Mouse (Mus musculus) kidney, postnatal 0 days (tissue): ENCODE results near the gene Bdh2. TPM values are rescaled to one million over a fixed set of nuclear protein-coding genes. Genes with fewer than 3 reads are reported as not detected.

Source experiments
- ATAC-seq: fragments of 200-750 bp; cut with Nextera tagmentation; replicated peaks from 2 replicates; pipeline ENCODE4 v1.8.0; 2017; ENCODE audit warnings: low read depth, moderate number of reproducible peaks, moderate TSS enrichment, moderate library complexity; ENCODE audit not compliant: low FRiP score
- DNase-seq: peaks from one replicate; pipeline ENCODE4 v3.0.0-alpha.2; 2016; ENCODE audit warnings: low spot score
- H3K27ac ChIP-seq: fragments of 300-500 bp; sonication (generic); 2 replicates; pipeline ENCODE4 v1.5.1; 2014; ENCODE audit warnings: mild to moderate bottlenecking
- H3K27me3 ChIP-seq: fragments of 300-500 bp; sonication (generic); 2 replicates; pipeline ENCODE4 v1.6.1; 2014; ENCODE audit warnings: low read length, mixed read lengths; ENCODE audit not compliant: insufficient read depth
- H3K36me3 ChIP-seq: fragments of 300-500 bp; sonication (generic); 2 replicates; pipeline ENCODE4 v1.6.1; 2014; ENCODE audit warnings: low read length, mixed read lengths; ENCODE audit not compliant: insufficient read depth
- H3K4me1 ChIP-seq: fragments of 300-500 bp; sonication (generic); replicated peaks from 2 replicates; pipeline ENCODE4 v1.6.1; 2014; ENCODE audit warnings: antibody characterized with exemption, low read length, mixed read lengths; ENCODE audit not compliant: insufficient read depth
- H3K4me2 ChIP-seq: fragments of 300-500 bp; sonication (generic); 2 replicates; pipeline ENCODE4 v1.6.1; 2014; ENCODE audit warnings: mild to moderate bottlenecking, low read length, moderate library complexity, mixed read lengths
- H3K4me3 ChIP-seq: fragments of 300-500 bp; sonication (generic); replicated peaks from 2 replicates; pipeline ENCODE4 v1.5.1; 2014; ENCODE audit warnings: low read depth, low read length
- H3K9ac ChIP-seq: fragments of 300-500 bp; sonication (generic); 2 replicates; pipeline ENCODE4 v1.6.1; 2014; ENCODE audit warnings: low read depth, low read length
- H3K9me3 ChIP-seq: fragments of 300-500 bp; sonication (generic); replicated peaks from 2 replicates; pipeline ENCODE4 v1.6.1; 2016; ENCODE audit warnings: low read length, inconsistent platforms, mixed read lengths
- CTCF ChIP-seq: IDR thresholded peaks from 2 replicates; pipeline ENCODE4 v1.5.1; 2016; ENCODE audit warnings: antibody characterized with exemption, low read depth, mild to moderate bottlenecking, moderate library complexity
- WGBS: fragments of 180-500 bp; shearing (Covaris S2); extraction: QIAGEN DNeasy Blood & Tissue Kit; methylation state at CpG from one replicate; pipeline ENCODE4 v1.1.7; 2014; 5-methylcytosine and 5-hydroxymethylcytosine counted together
- polyA plus RNA-seq: library from polyadenylated mRNA; unstranded; fragments of >200 nt; fragmentation: Nextera tagmentation; extraction: Ambion mirVana; gene quantifications from 2 replicates; pipeline ENCODE4 v1.2.1, GENCODE M21; 2015

The Bdh2 gene
- polyA plus RNA-seq, 1 experiment from 2014 or later: 103 TPM

DNA sequence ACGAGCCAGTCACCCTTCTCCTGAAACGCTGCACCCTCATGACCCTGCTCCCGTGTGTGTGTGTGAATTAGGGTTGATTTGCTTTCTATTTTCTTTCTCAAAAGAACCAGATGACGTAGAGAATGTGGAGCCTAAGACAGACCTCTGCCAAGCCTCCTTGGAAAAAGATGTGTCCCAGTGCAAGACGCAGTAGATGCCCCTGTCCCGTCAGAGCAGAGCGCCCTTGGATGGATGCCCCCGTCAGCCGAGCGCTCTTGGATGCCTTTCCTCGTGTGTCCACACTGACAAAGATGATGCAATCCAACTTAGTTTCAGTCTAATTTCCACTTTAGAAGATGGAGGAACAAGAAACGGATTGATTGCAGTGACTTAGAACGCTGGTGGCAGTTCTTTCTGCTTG is 8.0 kb upstream of the Bdh2 start:
- no peak for DNase-seq
- Histone ChIP-seq H3K27ac (no peak overlapping the region), H3K4me3 (no peak overlapping the region), H3K36me3 (0 out of 2 replicates have a peak, but pooled peaks cover 9% of the 10 kb centered on the region), H3K4me1 (no peaks in the 10 kb centered on the region), H3K9ac (no peak overlapping the region), H3K27me3 (no peaks in the 10 kb centered on the region), H3K9me3 (no peaks in the 10 kb centered on the region), H3K4me2 (no peak overlapping the region)
- 85% methylated on average over 13 of the region's 13 CpGs for WGBS
- ATAC-seq: no peak
- TF ChIP-seq CTCF: no peak

DNA sequence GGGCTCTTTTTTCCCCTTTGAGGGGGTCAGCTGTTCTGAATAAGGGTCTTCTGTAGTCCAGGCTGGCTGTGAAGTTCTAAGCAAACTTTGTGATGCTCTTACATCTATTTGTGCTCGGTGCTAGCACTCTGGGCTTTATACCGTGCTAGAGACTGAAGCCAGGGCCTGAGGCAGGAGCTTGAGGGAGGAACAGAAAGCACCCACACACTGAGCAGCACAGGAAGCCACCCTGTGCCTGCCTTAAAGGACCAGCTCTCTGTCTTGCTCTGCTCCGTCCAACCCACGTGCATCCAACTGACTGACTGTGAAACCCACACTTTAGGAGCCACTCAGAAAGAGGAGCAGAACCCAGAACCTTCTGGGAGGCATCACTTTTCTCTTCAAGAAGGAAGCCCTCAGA is 861 bp upstream of the Bdh2 start:
- H3K4me2 ChIP-seq: no peak overlapping the region
- H3K9ac ChIP-seq: no peak overlapping the region
- no peak overlapping the region for H3K4me3 ChIP-seq
- H3K27ac ChIP-seq: no peak overlapping the region
- no peaks in the 10 kb centered on the region for H3K27me3 ChIP-seq
- TF ChIP-seq CTCF: no peak
- DNase-seq: no peak
- no peak for ATAC-seq
- 62% methylated on average over 4 of the region's 4 CpGs for WGBS
- no peaks in the 10 kb centered on the region for H3K4me1 ChIP-seq
- no peaks in the 10 kb centered on the region for H3K36me3 ChIP-seq
- no peaks in the 10 kb centered on the region for H3K9me3 ChIP-seq

DNA sequence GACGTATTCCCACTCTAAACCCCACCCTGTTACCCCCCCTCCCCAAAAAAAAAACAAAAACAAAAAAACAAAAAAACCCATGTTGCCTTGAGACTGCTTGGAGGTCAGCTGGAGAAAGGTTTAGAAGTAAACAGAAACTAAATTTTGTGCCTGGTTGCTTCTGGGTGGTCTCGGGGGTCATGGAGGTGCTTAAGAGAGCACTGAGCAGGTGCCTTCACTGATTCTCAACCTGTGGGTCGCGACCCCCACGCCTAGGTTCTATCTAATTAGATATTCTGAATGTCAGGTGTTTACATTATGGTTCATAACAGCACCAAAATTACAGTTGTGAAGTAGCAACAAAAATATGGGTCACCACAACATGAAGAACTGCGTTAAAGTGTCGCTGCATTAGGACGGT is 680 bp downstream of the Bdh2 start:
- H3K9me3 ChIP-seq: no peaks in the 10 kb centered on the region
- no peak overlapping the region; the same call in 1 of the 2 replicates for H3K4me3 ChIP-seq
- peak overlapping the region; percentile 40 for H3K4me2 ChIP-seq
- H3K36me3 ChIP-seq: no peaks in the 10 kb centered on the region
- DNase-seq: no peak
- no peak overlapping the region for H3K9ac ChIP-seq
- no peak overlapping the region for H3K27ac ChIP-seq
- H3K27me3 ChIP-seq: no peaks in the 10 kb centered on the region
- WGBS: 73% methylated on average over 8 of the region's 8 CpGs
- H3K4me1 ChIP-seq: no peaks in the 10 kb centered on the region
- no peak for ATAC-seq
- no peak for TF ChIP-seq CTCF

DNA sequence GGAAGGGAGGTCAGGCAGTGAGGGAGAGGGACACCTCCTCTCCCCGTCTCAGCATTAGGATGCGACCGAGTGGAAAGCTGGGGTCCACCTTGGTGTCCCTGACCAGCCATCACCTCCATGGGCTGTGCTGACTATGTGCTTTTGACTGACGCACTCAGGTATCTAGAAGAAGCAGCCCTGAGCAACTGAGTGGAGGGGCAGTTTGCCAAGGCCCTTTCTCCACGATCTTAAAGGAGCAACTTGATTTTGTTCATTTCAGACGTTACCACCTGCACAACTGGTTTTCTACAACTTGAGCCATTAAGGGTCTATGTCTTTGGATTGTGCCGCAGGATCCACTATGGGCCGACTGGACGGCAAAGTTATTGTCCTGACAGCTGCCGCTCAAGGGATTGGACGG is 4.2 kb downstream of the Bdh2 start:
- no peak overlapping the region for H3K9ac ChIP-seq
- H3K4me3 ChIP-seq: no peak overlapping the region
- no peak for ATAC-seq

DNA sequence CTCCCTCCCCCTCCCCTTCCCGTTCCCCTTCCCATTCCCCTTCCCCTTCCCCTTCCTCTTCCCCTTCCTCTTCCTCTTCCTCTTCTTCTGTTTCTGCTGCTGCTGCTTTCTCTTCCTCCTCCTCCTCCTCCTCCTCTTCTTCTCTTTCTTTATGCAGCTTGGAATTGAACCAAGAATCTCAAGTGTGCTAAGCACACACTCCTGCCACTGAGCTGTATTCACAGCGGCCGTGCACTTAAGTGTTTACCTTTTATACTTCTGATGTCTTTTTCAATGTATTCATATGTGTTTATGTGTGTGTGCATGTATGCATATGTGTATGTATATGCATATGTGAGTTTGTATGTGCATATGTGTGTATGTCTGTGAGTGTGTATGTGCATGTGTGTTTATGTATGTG is 4.8 kb downstream of the Bdh2 start:
- Histone ChIP-seq H3K4me2 (no peak overlapping the region), H3K9ac (no peak overlapping the region), H3K27ac (no peak overlapping the region), H3K27me3 (no peaks in the 10 kb centered on the region), H3K4me1 (no peaks in the 10 kb centered on the region), H3K4me3 (no peak overlapping the region), H3K36me3 (no peaks in the 10 kb centered on the region), H3K9me3 (no peaks in the 10 kb centered on the region)
- DNase-seq (no peak), ATAC-seq (no peak)
- TF ChIP-seq CTCF: no peak
- WGBS: 79% methylated on average over 3 of the region's 3 CpGs

More for the DNA sequence above, 4.2 kb downstream of the Bdh2 start:
- Histone ChIP-seq H3K4me2 (no peak overlapping the region), H3K9me3 (no peaks in the 10 kb centered on the region), H3K27me3 (no peaks in the 10 kb centered on the region), H3K36me3 (no peaks in the 10 kb centered on the region), H3K27ac (no peak overlapping the region), H3K4me1 (no peaks in the 10 kb centered on the region)
- no peak for DNase-seq
- WGBS: 83% methylated on average over 11 of the region's 11 CpGs
- TF ChIP-seq CTCF: no peak

DNA sequence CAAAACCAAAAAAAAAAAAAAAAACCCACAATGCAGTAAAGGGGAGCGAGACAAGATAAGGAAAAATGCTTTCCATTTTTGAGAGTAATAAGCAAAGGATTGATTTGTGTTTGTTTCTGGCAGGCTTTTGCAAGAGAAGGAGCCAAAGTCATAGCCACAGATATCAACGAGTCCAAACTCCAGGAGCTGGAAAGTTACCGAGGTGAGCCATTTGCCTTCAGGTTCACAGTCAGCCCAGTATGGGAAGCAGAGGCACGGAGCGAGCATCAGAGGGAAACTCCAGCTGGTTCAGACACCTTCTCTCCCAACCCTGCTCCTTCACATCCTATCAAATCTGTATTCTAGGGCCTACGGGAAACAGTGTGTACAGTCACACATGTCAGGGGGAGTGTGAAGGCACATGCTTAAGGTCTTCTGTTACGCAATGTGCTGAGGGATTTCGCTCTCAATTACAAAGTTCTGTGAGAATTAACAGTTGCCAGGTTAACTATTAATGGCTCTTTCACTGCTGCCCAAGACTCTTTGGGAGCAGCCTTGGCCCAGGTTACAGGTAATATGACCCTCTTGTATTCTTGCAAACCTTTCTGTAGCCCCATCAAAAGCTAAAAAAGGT is 7.2 kb downstream of the Bdh2 start:
- H3K4me1 ChIP-seq: no peaks in the 10 kb centered on the region
- no peak overlapping the region for H3K4me3 ChIP-seq
- H3K27ac ChIP-seq: peak overlapping the region; percentile 48; the same call in 1 of the 2 replicates
- no peak overlapping the region for H3K9ac ChIP-seq
- H3K9me3 ChIP-seq: no peaks in the 10 kb centered on the region
- H3K4me2 ChIP-seq: no peak overlapping the region
- ATAC-seq (peak; percentile 64), DNase-seq (peak; percentile 39)
- no peak for TF ChIP-seq CTCF
- H3K36me3 ChIP-seq: no peaks in the 10 kb centered on the region
- no peaks in the 10 kb centered on the region for H3K27me3 ChIP-seq
- WGBS: 57% methylated on average over 8 of the region's 8 CpGs

DNA sequence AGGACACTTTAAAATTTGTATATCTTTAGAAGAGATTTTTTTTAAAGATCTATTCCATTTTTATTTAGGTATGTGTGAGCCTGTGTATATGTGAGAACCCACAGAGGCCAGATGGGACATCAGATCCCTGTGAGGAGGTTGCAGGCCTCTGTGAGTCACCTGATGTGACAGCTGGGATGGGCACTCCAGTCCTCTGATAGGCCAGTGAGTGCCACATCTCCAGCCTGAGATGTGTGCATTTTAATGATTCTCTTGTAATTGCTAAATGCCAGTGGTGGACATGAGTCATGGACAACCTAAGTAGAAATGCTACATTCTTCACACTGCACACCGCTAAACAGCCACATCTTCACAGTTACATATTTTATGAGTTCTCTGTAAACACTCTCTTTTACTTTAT is 8.1 kb downstream of the Bdh2 start:
- Histone ChIP-seq H3K36me3 (no peaks in the 10 kb centered on the region), H3K4me1 (no peaks in the 10 kb centered on the region), H3K4me3 (no peak overlapping the region), H3K9ac (no peak overlapping the region), H3K27me3 (no peaks in the 10 kb centered on the region), H3K9me3 (no peaks in the 10 kb centered on the region), H3K27ac (no peak overlapping the region), H3K4me2 (no peak overlapping the region)
- 86% methylated on average over 1 of the region's 1 CpGs for WGBS
- no peak for TF ChIP-seq CTCF
- ATAC-seq: no peak
- no peak for DNase-seq
